Mouse (Mus musculus) bone marrow, adult 2 months (tissue): ENCODE data around the gene Sycp2.

Source experiments
- CTCF ChIP-seq: fragments of 200-500 bp; IDR thresholded peaks from 2 replicates; pipeline ENCODE4 v1.5.1; 2011; ENCODE audit warnings: low read length, control low read depth; ENCODE audit not compliant: control insufficient read depth, insufficient read depth
- POLR2A ChIP-seq: fragments of 200-500 bp; IDR thresholded peaks from 2 replicates; pipeline ENCODE4 v1.6.1; 2011; ENCODE audit warnings: low read depth, mild to moderate bottlenecking, control low read depth, low read length, borderline replicate concordance; ENCODE audit not compliant: control insufficient read depth

DNA sequence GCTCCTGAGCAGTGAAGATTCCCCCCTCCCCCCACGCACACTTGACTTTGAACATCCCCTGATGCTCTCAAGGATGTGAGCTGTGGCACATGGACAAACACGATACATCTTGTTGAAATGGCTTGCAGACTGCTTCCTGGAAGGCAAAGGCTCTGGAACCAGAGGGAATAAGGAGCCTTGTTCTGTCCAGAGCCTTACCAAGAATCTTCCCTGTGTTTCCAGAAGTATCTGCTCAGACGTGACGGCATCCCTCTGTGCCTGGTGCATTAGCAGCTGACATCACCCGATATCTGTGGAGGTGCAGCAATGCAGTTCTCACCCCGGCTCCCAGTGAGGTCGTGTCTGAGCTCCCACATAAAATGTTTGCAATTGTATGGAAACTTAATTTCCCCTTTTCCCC lies 87.7 kb downstream of the Sycp2 start:
- TF ChIP-seq CTCF (no peak), POLR2A (no peak)
